Mouse (Mus musculus): ENCODE data around the gene Kif1b.
A peak's percentile ranks its signal among the peaks of the same experiment; 100 is the strongest.
"Not testable (repeated sequence)": the region's sequence is repeated elsewhere in the genome, so short reads cannot be mapped to it uniquely, and the experiment has no call there.

Gene Kif1b

DNA sequence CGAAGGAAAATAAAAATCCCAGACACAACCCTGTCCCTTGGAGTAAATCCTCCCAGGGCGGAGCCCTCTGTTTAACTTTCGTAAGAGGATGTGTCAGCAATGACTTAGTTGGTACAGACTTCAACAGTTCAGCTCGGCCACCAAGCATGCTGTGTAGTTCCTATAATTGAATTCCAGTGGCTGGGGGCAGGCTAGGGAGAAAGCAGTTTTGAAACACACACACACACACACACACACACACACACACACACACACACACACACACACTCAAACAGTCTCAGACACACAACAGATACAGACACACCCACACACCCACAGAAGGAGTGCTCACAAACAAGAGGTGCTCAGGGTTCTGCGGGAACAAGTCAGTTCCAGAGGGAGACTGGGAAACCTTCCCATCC lies 135.9 kb downstream of the Kif1b start:
- DNase-seq (ENCODE audit: low spot score in 2 of 2), result peak; percentile 45 to 67

DNA sequence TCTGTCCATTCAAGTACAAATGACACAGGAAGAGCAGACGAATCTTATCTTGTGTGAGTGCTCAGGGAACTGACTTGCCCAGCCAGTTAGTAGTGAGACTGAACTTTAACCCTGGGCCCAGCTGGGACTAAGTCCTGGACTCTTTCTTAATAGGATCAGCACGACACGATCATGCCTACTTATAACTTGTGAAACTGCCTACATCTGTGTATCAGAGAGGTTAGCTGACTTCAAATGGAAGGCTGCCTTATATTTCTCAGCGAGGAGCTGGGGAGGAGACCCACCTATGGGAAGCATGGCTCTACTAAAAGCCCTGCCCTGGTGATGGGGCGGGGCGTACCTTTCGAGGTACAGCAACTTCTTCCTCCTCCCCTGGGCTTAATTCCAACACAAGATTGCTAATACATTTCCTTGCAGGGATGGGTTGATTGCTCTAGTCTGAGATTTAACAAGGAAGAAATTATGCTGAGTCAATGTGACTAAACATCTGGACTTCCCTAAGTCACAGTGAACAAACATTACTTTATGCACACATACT lies 137.0 kb downstream of the Kif1b start:
- DNase-seq (ENCODE audit: low spot score in 2 of 2), result peak; percentile 56 to 61

DNA sequence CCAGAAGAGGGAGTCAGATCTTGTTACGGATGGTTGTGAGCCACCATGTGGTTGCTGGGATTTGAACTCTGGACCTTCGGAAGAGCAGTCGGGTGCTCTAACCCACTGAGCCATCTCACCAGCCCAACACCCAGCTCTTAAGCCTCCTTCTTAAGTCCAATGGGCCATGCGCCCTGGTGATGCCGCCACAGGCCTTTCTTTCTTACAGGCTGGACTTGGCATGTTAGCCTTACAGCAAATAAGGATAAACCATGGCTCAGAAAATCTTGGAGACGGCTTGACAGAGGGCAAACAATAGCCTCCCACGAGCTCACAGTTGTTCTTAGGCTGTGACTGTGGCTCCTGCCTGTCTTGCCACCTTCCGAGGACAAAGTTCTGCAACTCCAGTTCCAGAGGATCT lies 137.6 kb downstream of the Kif1b start:
- DNase-seq (ENCODE audit: low spot score in 2 of 2), result not testable (repeated sequence)

DNA sequence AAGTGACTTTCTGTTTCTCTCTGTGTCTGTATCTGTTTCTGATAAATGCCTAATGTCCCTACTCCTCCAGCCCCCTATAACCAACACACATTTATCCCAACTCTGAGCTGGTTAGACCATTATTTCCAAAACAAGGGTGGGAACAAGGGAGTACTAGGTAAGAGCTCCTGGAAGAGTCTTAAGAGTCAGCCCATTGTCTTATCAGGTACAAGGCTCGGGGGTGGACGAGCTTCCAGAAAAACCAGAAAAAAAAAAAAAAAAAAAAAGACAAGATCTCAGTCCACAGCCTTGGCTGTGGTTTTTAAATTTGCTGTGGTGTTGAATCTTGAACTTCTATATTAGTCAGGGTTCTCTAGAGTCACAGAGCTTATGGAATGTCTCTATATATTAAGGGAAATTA lies 139.5 kb downstream of the Kif1b start:
- no peak for DNase-seq (ENCODE audit: low spot score in 2 of 2)

DNA sequence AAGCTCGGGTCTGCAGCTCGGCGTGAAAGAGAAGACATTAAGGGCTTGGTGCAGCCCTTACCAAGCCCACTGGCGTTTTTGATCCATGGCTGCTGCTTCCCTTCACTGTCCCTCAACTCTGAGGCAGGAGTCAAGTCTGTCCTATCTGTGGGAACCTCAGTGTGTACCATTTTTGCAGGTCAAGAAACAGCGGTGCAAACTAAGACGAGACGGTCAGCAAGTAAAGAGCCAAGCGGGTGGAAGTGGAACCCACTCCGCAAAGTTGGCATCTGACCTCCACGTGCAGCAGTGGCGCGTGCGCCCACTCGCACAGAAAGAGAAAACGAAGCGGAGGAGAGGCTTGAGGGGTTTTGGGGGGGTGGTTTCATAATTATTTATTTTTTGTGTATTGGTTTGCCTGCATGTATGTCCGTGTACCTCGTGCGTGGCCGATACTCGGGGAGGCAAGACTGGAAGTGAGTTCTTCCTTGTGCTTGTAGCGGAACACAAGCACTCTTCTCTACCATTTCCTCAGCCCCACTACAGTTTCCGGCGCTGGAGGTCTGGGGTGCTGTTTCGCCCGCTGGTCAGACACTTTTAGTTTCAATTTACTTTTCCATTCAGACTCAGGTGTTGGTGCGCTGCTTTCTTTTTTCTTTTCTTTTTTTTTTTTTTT lies 140.4 kb downstream of the Kif1b start:
- DNase-seq (ENCODE audit: low spot score in 2 of 2), result peak in 1 of 2 experiments; percentile 46

DNA sequence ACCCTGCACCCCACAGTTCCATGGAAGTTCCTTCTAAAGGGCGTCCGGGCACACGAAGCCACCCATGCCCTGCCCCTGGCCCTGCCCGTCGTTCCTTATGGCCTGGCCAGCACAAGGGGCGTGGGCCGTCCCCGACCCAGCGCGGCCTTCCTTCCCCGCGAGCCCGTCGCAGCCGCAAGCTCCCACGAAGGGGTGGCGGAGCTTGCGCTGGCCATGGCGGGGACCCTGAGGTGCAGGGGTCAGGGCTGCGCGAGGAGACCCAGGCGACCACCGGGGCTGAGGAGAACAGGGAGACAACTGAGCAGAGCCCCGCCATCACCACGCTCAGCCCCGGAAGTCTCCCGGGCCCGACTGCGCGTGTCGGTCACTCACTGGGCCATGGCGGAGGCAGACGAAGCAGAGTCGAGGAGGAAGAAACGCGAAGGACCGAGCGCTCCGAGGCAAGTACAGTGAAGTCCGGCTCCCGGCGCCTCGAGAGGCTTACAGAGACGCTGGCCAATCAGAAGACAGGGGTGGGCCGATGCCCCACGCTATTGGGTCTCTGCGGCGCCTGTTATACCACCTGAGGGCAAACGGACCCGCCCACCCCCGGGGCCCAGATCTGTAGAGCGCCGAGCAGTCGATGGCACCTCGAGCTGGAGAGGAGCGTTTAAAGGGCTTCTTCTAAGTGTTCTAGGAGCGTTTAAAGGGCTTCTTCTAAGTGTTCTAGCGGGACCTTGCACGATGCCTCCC lies 141.1 kb downstream of the Kif1b start, which contains the start of gene Pgd:
Gene Pgd, minus strand, starts transcription at position 557 of the 732 bp plus-strand sequence.
- peak; percentile 94 to 97 for DNase-seq (ENCODE audit: low spot score in 2 of 2)

DNA sequence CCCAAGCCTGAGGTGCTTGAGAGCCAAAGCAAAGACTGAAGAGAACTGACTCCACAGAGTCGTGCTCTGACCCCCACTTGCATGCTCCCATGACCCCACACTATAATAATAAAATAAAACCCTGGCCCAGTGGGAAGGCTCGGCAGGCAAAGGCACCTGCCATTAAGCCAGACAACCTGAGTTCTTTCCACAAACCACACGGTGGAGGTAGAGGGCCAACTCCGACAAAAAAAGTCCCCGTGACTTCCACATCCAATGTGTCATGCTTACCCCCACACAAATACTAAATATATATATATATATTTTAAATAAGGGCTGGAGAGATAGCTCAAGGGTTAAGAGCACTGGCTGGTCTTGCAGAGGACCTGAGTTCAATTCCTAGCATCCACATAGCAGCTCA lies 143.3 kb downstream of the Kif1b start:
- no peak for DNase-seq (ENCODE audit: low spot score in 2 of 2)

DNA sequence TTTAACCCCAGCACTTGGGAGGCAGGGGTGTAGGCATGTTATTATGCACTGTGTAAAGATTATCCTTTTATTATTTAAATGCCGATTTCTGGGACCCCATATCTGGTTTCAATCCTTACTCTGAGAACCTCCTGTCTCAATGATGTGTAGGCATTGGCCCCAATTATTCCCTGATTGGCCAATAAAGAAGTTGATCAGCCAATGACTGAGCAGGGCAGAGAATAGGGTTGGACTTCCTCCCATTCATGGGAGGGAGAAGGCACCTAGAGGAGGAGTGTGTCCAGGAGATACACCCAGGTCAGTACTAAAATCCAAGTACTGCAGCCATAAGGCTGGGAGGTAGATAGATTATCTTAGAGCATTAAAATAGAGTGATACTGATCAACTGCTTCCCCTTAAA lies 144.3 kb downstream of the Kif1b start:
- DNase-seq (ENCODE audit: low spot score in 2 of 2), result no peak

DNA sequence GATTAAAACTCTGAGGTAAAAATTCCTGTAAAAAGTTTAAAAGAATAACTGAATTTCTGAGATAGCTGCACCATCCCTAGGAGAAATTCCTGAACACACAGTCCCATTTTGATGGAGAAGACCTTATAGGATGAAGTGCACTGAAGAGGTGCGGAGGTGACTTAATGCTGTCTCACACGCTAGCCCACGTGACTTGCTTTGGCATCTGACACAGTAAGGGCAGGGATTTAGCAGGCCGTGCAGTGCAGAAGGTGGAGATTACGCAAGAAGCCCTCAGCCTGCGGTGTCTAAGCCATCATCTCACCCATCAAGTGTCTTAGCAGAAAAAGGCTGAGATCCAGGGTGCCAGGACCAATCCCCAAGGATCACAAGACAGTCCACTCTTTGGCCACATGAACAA lies 146.3 kb downstream of the Kif1b start:
- DNase-seq (ENCODE audit: low spot score in 2 of 2), result peak in 1 of 2 experiments; percentile 40

DNA sequence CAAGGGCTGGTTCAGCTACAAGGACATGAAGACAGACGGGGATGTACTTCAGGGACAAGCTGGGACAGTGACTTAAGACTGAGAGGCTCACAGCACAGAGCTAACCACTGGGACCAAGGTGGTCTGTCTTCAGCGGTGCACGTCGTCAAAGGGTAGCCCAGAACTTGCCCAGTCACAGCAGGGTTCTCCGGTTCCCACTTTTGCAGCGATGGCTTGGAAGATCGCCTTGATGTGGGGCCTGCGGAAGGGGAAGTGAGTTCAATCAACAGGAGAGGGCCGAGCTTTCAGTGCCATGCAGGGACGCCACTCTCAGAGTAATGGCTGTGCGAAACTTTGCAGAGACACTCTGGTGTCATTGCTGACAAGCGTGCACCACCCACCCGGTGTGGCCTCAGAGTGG lies 147.6 kb downstream of the Kif1b start:
- no peak for DNase-seq (ENCODE audit: low spot score in 2 of 2)

DNA sequence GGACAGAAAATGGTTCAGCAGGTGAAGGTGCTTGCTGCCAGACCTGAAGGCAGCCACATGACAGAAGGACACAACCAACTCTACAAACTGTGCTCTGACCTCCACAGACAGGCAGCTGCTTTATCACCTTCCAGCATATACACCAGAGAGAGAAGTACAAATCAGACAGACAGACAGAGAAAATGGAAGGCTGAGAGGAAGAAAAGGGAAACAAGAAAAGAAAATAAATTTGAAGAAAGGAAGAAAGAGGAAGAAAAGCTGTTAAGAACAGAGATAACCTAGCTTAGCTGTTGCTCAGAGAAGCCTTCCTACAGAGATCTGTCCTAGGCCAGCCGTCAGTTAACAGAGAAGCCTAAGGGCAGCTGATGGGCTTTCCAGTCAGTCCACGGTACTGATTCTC lies 148.3 kb downstream of the Kif1b start:
- no peak for DNase-seq (ENCODE audit: low spot score in 2 of 2)

DNA sequence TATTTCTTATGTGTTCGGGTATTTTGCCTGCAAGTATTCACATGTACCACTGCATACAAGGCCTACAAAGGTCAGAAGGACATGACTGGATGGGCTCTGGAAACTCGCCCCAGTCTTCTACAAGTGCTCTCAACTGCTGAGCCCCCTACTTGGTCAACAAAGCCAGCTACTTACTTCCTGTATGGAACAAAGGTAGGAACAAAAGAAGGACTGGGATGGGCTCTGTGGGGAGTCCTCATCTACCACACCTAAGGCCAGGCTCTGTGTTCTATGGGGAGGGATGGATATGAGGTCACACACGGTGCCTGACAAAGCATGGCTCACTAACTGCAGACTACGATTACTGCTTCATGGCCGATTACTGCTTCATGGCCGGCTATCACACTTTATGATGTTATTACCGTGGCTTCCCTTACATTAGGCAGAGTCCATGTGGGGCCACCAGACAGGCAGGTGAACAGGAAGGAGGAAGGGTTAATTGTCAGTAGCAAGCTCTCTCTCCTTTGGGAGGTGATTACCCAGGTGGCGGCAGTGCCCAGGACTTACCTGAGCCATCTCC lies 150.0 kb downstream of the Kif1b start:
- no peak for DNase-seq (ENCODE audit: low spot score in 2 of 2)

DNA sequence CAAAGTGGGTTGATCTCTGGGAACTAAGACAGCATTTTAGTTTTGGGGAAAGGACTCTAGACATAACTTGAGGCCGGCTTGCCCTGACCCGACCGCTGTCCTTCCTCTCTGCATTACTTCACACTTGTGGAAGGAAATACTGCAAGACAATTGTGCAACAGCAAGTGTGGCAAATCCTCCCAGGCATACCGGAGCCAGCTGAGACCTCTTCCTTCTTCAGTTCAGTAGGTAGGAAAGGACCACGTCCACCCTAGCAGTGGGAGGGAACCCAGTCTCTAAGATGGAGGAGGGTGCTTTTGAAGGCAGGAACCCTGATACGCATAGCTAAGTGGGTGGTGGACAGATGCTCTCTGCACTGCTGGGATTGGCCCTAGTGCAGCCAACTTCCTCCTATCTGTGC lies 151.8 kb downstream of the Kif1b start:
- DNase-seq (ENCODE audit: low spot score in 2 of 2), result no peak

DNA sequence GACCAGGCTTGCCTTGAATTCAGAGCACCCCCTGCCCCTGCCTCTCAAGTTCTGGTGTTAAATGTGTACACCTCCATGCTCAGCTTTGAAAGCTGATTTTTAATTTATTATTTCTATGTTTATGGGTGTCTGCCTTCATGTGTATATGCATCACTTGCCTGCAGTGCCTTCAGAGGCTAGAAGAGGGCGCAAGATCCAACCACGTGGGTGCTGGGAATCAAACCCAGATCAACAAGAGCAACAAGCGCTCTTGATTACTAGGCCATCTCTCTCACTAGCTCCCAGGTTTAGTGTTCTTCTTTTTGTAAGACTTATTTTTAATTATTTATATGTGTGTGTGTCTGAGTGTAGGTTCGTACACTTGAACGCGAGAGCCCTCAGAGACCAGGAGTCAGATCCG lies 152.6 kb downstream of the Kif1b start:
- DNase-seq (ENCODE audit: low spot score in 2 of 2), result no peak

DNA sequence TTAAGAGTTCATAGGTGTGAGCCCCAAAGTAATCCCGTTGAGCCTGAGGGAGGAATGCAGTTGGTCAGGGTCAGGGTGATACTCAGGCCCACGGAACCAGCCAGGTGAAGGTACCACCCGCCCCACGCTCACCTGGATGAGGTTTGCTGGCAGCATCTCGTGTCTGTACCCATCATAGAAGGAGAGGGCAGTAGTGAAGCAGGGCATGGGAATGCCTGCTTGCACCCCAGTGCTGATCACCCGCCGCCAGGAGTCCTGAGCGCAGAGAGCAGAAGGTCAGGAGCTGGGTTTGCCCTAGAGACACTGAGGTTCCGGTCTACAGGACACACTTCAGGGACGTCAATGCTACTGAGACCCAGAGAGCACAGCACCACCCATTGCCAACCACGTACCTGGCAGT lies 156.8 kb downstream of the Kif1b start:
- no peak for DNase-seq (ENCODE audit: low spot score in 2 of 2)

DNA sequence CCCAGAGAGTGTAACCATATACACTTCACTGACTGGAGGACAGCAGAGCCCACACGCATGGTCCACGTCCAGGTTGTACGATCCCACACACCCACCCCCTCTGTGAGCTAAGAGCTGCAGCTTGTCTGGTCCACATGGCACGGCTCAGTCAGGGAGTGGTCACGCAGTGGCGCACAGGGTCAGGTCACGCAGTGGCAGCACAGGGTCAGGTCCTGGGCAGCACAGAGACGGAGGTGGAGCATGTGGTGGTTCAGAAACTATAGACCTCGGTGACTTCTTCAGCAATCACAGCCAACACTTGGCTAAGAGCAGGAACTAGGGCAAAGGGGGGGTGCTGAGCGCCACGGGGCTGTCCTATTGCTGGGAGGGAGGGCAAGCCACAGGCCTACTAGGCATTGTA lies 157.2 kb downstream of the Kif1b start:
- no peak for DNase-seq (ENCODE audit: low spot score in 2 of 2)

DNA sequence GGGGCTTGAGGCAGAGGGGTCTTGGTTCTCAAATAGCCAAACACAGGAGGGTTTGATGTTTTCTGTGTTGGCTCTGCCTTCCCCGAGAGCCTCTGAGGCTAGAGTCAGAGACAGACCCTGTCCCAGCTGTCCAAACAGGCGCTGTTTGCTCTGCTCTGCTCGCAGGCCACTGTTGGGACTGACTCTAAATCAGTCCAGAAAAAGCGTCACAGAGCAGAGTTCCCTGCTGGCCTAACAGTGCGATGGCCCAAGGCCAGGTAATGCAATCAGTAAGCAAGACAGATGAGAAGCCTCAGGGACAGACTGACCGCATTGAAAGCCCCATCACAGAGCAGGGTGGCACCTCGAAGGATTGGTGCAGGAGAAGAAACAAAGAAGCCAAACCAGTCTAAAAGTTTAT lies 157.9 kb downstream of the Kif1b start:
- DNase-seq (ENCODE audit: low spot score in 2 of 2), result peak in 1 of 2 experiments; percentile 46

DNA sequence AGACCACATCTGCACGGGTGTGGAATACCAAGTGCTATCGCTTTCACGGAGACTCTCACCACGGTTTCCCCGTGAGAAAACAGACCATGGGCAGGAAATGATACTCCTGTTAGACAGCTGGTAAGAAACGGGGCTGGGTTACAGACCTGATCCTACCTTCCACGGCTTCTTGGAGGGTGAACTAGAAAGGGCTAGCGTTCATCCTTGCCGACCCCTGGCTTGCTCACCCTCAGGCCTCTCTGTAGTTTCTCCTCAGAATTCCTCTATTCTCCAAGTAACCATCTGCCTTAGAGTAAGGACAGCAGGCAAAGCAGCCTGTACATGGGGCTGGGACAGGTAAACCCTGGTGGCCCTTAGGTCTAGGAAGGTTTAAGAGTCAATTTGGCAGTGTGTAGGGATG lies 158.3 kb downstream of the Kif1b start:
- DNase-seq (ENCODE audit: low spot score in 2 of 2), result no peak

DNA sequence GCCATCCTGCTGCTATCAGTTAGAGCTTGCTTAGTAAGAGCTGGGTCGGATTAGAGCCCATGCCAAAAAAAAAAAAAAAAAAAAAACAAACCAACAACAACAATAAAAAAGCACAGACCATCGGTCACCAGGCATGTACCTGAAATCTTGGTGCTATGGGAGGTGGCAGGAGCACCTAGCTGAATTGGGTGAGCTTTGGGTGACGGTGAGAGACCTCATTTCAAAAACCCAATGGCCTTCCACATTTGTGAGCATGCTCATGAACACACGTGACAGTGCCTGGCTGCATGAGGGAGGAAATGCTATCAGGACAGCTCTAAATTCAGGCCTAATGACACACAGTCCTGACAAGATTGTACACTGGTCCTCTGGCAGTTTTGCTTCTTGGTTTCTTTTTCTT lies 159.4 kb downstream of the Kif1b start:
- no peak for DNase-seq (ENCODE audit: low spot score in 2 of 2)

DNA sequence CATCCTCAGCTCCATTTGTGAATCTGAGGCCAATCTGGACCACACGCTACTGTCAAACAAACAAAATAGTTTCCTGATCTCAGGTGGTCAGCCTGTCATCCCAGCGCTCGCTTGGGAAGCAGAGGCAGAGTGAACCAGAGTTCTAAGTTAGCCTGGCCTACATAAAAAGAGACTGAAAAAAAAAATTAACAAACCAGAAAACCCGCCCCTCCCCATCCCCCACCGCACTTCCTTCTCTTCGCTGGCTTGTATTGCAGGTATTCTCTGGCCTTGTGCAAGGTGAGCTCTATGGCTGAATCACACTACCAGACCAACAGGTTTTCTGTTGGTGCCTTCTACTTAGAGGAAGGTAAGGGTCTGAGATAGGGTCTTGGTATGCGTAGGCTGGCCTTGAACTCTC lies 160.0 kb downstream of the Kif1b start:
- peak in 1 of 2 experiments; percentile 29 for DNase-seq (ENCODE audit: low spot score in 2 of 2)

DNA sequence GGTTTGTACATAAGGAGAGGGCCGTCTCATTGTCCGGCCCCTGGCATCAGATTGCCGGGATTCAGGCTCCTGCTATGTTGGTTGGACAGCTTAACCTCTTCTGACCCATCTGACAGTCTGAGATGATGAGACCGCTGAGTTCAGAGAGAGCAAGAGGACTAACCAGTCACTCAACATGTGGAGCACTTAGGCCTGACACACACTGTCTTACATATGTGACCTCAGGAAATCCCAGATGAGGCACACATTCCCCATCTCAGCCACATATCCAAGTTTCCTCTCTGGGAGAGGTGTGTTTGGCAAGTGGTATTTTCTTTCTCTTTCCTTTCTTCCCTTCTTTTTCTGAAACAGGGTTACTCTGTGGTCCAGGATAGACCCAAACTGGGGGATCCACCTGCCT lies 162.3 kb downstream of the Kif1b start:
- DNase-seq (ENCODE audit: low spot score in 2 of 2), result no peak

DNA sequence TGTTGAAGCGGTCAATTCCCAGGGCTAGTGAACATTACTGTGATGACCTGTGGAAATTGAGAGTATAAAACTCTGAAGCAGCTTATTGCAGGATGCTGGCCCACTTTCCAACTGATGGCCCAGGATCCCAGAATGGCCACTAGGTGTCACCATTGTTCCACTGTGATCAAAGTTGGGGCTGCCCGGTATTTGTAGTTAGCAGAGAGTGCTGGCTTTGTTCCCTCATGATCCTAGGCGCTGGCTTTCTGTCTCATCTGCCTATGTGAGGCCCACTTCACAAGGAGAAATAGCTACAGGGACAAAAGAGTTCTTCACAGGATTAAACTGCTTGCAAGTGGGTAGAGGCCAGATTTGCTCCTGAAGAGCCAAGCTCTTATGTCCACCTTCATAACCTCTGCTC lies 163.0 kb downstream of the Kif1b start:
- peak; percentile 69 to 83 for DNase-seq (ENCODE audit: low spot score in 2 of 2)

DNA sequence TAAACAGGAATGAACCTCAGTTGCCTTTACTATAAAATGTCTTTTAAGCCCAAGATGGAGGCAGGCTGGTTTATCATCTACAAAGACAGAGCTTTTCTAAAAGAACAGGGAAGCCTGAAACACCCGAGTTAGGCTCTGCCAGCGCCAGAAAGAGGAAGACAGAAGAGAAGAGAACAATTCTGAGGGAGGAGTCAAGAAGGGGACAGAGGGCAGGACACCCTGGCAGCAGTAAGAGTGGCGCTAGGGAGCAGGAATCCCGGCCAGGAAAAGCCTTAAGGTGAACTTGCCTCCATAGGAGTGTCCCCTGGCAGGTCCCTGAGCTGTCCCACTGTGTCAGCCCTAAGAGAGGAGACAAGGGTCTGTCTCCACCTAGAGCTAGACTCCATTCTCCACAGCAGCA lies 163.9 kb downstream of the Kif1b start:
- no peak for DNase-seq (ENCODE audit: low spot score in 2 of 2)

Measured in urinary bladder, postnatal 36 days (tissue).